Mouse (Mus musculus) stomach, embryonic 14.5 days (tissue): ENCODE data around the gene Nek10. TPM values are rescaled to one million over a fixed set of nuclear protein-coding genes. Genes with fewer than 3 reads are reported as not detected.
"Not testable (repeated sequence)": the region's sequence is repeated elsewhere in the genome, so short reads cannot be mapped to it uniquely, and the experiment has no call there.

Experiments used
- ATAC-seq: fragments of 200-750 bp; cut with Nextera tagmentation; 2 replicates; pipeline ENCODE4 v1.8.0; 2017; ENCODE audit warnings: low read depth, moderate TSS enrichment; ENCODE audit not compliant: insufficient number of reproducible peaks, insufficient read depth, low FRiP score
- H3K27ac ChIP-seq: fragments of 300-500 bp; sonication (generic); 2 replicates; pipeline ENCODE4 v1.5.1; 2014; ENCODE audit warnings: mild to moderate bottlenecking, low read length, moderate library complexity, mixed read lengths
- H3K27me3 ChIP-seq: fragments of 300-500 bp; sonication (generic); 2 replicates; pipeline ENCODE4 v1.6.1; 2014; ENCODE audit warnings: low read length, control low read depth, mixed read lengths; ENCODE audit not compliant: control insufficient read depth, insufficient read depth
- H3K36me3 ChIP-seq: fragments of 300-500 bp; sonication (generic); 2 replicates; pipeline ENCODE4 v1.6.1; 2014; ENCODE audit warnings: mild to moderate bottlenecking, control low read depth, low read length, moderate library complexity, mixed read lengths; ENCODE audit not compliant: control insufficient read depth, insufficient read depth
- H3K4me1 ChIP-seq: fragments of 300-500 bp; sonication (generic); 2 replicates; pipeline ENCODE4 v1.6.1; 2014; ENCODE audit warnings: low read length, control low read depth, mixed read lengths; ENCODE audit not compliant: control insufficient read depth, insufficient read depth
- H3K4me2 ChIP-seq: fragments of 300-500 bp; sonication (generic); replicated peaks from 2 replicates; pipeline ENCODE4 v1.6.1; 2014; ENCODE audit warnings: low read depth, low read length, control low read depth
- H3K4me3 ChIP-seq: fragments of 300-500 bp; sonication (generic); 2 replicates; pipeline ENCODE4 v1.5.1; 2014; ENCODE audit warnings: low read depth, low read length, control low read depth
- H3K9ac ChIP-seq: fragments of 300-500 bp; sonication (generic); replicated peaks from 2 replicates; pipeline ENCODE4 v1.6.1; 2014; ENCODE audit warnings: low read depth, mild to moderate bottlenecking, control low read depth, low read length, moderate library complexity, mixed read lengths
- H3K9me3 ChIP-seq: fragments of 300-500 bp; sonication (generic); 2 replicates; pipeline ENCODE4 v1.6.1; 2016; ENCODE audit warnings: low read depth, low read length, control low read depth; ENCODE audit not compliant: control insufficient read depth
- WGBS: fragments of 180-500 bp; shearing (Covaris S2); extraction: QIAGEN DNeasy Blood & Tissue Kit; methylation state at CpG from one replicate; pipeline ENCODE4 v1.1.7; 2014; 5-methylcytosine and 5-hydroxymethylcytosine counted together
- polyA plus RNA-seq: library from polyadenylated mRNA; unstranded; fragments of >200 nt; fragmentation: Nextera tagmentation; extraction: Ambion mirVana; gene quantifications from 2 replicates; pipeline ENCODE4 v1.2.1, GENCODE M21; 2014

Nek10 gene
- polyA plus RNA-seq, 1 experiment from 2014 or later, result 0.04 TPM

DNA sequence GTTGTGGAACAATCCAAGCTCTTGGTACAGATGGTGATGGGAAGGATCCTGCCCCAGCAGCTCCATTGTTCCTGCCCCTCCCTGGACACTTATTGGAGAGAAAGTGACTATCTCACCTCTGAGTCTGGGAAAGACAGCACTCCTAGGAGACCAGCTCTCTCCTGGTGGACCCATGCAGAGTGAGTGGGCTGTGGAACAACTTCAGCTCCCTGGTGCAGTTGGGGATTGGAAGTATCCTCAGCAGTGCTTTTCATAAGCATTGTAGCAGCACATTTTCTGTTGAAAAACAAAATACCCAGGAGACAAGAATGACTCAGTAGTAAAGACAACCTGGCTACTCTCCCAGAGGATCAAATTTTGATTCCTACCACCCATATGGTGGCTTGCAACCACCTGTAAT, 142.7 kb downstream of the Nek10 start:
- Histone ChIP-seq H3K27me3 (no peaks in the 10 kb centered on the region), H3K36me3 (no peaks in the 10 kb centered on the region), H3K27ac (no peak overlapping the region), H3K4me2 (no peak overlapping the region), H3K9me3 (no peaks in the 10 kb centered on the region), H3K4me1 (no peaks in the 10 kb centered on the region), H3K4me3 (no peak overlapping the region), H3K9ac (no peak overlapping the region)
- no peak for ATAC-seq

DNA sequence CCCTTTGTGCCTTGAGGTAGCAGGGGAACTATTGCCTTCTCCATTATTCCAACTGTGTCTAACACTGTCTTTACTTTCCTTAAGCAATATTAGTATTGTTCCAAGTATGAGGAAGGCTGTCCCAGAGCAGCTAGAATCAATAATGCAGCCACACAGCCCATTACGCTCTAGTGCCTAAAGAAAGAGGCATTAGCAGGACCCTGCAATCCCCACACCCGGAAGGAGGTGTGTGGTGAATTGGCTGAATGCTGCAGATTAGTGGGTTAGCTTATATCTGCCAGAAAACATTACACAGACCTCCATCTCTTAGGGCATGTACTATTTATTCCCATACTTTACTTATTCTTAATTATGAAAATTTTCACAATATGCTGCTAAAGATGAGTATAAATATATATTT, 145.8 kb downstream of the Nek10 start:
- 86% methylated on average over 2 of the region's 2 CpGs for WGBS

DNA sequence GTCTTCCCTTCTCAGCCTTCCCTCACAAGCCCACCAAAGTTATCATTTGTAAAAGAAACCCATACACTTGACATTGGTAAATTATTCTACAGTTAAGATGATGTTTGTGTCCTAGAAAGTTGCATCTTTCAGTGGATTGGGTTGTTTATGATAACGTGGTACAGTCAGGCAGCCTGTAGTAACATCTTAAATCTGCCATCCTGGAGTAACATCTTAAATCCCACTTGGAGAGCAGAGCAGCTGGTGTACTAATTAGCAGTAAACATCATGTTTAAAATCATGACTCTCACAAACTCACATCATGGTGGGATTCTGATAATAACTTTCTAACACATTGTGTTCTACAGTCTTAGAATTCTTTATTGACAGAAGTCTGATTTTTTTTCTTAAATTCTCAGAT, 148.6 kb downstream of the Nek10 start:
- Histone ChIP-seq H3K27ac (no peak overlapping the region), H3K36me3 (no peaks in the 10 kb centered on the region), H3K9me3 (no peaks in the 10 kb centered on the region), H3K9ac (no peak overlapping the region), H3K4me3 (no peak overlapping the region), H3K27me3 (no peaks in the 10 kb centered on the region), H3K4me1 (no peaks in the 10 kb centered on the region), H3K4me2 (no peak overlapping the region)
- WGBS, result 58% methylated on average over 1 of the region's 1 CpGs
- ATAC-seq, result no peak

More for the DNA sequence above, 145.8 kb downstream of the Nek10 start:
- Histone ChIP-seq H3K4me2 (no peak overlapping the region), H3K9ac (no peak overlapping the region), H3K27me3 (no peaks in the 10 kb centered on the region), H3K36me3 (no peaks in the 10 kb centered on the region), H3K9me3 (no peaks in the 10 kb centered on the region), H3K27ac (no peak overlapping the region), H3K4me3 (no peak overlapping the region), H3K4me1 (no peaks in the 10 kb centered on the region)
- ATAC-seq, result no peak

DNA sequence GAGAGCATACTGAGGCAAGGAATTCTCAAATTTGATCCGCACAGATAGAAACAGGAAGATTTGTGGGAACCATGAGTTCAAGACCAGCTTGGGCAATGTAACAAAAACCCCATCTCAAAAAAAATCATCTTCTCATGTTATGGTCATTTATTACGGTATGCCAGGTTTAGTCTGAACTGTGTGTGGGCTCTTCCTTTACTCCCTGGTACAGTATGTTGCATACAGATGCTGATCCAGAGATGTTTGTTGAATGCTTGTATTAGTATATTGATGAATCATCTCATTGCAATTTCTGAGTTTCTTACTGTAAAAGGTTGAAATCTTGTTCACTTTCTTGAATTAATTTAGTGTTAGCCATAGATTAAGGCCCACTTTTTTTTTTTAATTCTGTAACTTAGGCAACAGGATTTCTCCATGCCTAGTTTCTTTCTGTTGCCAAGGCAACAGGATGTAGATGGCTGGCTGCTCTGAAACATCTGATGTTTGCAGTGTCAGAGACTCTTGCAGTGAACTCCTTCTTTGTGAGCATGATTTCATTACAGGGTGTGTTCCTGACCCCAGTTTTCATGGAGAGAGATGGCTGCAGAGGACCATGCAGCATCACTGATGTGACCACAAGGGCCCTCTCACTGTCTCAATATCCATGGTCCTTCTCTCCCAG, 156.7 kb downstream of the Nek10 start:
- Histone ChIP-seq H3K9ac (no peak overlapping the region), H3K27me3 (no peaks in the 10 kb centered on the region), H3K9me3 (no peaks in the 10 kb centered on the region), H3K4me1 (no peaks in the 10 kb centered on the region), H3K36me3 (no peaks in the 10 kb centered on the region), H3K4me2 (no peak overlapping the region), H3K4me3 (no peak overlapping the region), H3K27ac (no peak overlapping the region)
- WGBS, result 89% methylated on average over 2 of the region's 2 CpGs
- ATAC-seq, result no peak

DNA sequence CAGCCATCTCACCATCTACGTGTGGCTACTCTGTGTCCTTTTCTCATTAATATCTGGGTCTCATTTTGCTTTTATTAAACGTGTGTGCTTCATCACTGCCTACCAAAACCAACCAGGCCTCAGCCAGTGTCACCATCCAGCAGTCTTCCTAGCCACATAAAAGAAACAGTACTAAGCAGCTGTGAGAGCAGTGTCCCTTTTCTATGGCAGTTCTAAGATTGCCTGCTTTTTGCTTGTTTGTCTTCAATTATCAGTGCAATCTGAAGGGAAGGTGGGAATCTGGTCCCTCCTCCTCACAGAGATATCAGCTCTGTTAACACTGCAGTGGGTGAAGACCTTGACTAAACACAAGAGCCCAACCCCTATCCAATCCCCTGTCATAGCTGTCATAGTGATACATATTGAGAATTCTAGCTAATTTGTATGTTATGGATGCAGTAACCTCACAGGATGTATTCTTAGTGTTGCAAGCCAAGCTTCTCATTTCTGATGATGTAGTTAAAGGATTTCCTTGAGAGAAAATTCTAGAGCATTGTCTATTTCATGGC, 157.3 kb downstream of the Nek10 start:
- H3K27ac ChIP-seq, result no peak overlapping the region
- 72% methylated on average over 2 of the region's 2 CpGs for WGBS

DNA sequence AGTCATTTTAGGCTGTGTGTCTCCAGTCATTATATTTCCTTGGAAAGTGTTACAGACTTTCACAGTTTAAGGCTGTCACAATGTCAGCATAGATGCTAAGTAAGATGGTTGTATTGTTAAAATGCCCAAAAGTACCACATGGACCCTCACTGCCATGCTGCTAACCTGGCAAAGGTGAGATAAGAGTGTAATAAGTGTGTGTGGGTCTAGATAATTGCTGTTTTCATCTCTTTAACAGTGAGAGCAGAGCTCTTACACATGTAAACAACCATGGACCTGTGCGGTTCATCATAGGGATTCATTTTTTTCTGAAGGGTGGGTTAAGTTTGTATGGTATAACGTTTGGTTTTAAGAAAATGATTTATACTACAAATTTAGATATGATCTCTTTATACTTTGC, 167.4 kb downstream of the Nek10 start:
- no peak overlapping the region for H3K4me3 ChIP-seq
- 67% methylated on average over 2 of the region's 2 CpGs for WGBS
- H3K36me3 ChIP-seq, result no peaks in the 10 kb centered on the region
- no peaks in the 10 kb centered on the region for H3K4me1 ChIP-seq
- no peak overlapping the region for H3K9ac ChIP-seq
- no peaks in the 10 kb centered on the region for H3K9me3 ChIP-seq
- no peak overlapping the region for H3K27ac ChIP-seq
- no peak for ATAC-seq
- no peak overlapping the region for H3K4me2 ChIP-seq
- H3K27me3 ChIP-seq, result no peaks in the 10 kb centered on the region

More for the DNA sequence above, 157.3 kb downstream of the Nek10 start:
- no peak overlapping the region for H3K9ac ChIP-seq
- H3K4me1 ChIP-seq, result no peaks in the 10 kb centered on the region
- ATAC-seq, result no peak
- H3K4me3 ChIP-seq, result no peak overlapping the region
- no peaks in the 10 kb centered on the region for H3K27me3 ChIP-seq
- H3K36me3 ChIP-seq, result no peaks in the 10 kb centered on the region
- no peaks in the 10 kb centered on the region for H3K9me3 ChIP-seq
- H3K4me2 ChIP-seq, result no peak overlapping the region

DNA sequence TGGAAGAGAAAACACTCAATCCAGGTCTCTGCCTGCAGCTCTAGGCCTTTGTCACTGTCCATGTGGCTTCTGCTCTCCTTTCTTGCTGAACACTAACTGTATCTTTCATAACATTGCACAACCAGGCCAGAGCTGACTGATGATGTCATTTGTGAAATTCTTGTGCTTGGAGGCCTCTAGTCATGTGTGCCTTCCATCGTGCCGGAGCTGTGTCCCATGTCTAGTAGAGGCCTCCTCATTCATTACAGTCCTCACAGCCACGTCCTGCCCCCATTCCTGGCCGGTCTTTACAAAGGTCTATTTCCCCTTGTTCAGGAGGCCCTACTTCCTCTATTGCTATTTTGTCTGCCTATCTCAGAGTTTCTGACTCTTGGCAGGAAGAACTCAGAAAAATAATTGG, 167.8 kb downstream of the Nek10 start:
- H3K4me3 ChIP-seq, result no peak overlapping the region
- no peak overlapping the region for H3K27ac ChIP-seq
- no peak for ATAC-seq
- 72% methylated on average over 4 of the region's 4 CpGs for WGBS
- H3K36me3 ChIP-seq, result no peaks in the 10 kb centered on the region
- no peak overlapping the region for H3K9ac ChIP-seq
- H3K27me3 ChIP-seq, result no peaks in the 10 kb centered on the region
- H3K9me3 ChIP-seq, result no peaks in the 10 kb centered on the region
- no peak overlapping the region for H3K4me2 ChIP-seq
- H3K4me1 ChIP-seq, result no peaks in the 10 kb centered on the region

DNA sequence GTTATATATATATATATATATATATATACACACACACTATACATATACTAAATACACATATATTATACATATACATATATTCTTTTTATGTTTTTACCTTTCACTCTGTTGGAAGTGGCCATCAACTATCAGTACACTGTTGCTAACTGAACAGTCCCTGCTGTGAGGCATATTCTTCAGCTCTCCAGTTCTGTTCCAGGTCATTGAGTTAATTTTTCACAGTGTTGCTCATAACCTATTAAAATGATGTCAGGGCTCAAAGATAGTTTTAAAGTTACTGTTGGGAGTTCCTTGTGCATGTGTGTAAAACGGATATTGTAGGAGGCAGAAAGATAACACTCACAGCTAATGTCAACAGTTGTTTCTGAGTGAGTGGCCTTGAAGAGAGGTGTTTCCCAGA, 170.9 kb downstream of the Nek10 start:
- Histone ChIP-seq H3K36me3 (no peaks in the 10 kb centered on the region), H3K4me3 (no peak overlapping the region), H3K9me3 (no peaks in the 10 kb centered on the region), H3K9ac (no peak overlapping the region), H3K27me3 (no peaks in the 10 kb centered on the region), H3K4me1 (no peaks in the 10 kb centered on the region), H3K4me2 (no peak overlapping the region), H3K27ac (no peak overlapping the region)
- WGBS, result 41% methylated on average over 1 of the region's 1 CpGs
- no peak for ATAC-seq

DNA sequence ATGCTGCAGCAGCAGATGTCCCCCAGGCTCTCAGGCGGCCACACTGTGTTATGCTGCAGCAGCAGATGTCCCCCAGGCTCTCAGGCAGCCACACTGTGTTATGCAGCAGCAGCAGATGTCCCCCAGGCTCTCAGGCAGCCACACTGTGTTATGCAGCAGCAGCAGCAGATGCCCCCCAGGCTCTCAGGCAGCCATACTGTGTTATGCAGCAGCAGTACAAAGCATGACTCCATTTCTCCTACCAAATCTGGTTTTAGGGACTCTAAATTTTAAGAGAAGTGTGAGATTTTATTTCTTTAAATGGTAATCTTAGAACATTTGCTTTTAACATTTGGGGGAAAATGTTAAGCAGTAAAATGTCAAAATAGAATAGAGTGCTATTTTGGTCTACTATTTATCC, 180.9 kb downstream of the Nek10 start:
- H3K36me3 ChIP-seq, ATAC-seq, H3K27me3 ChIP-seq, H3K4me2 ChIP-seq, H3K4me1 ChIP-seq, H3K9me3 ChIP-seq, H3K4me3 ChIP-seq, H3K9ac ChIP-seq, H3K27ac ChIP-seq: not testable (repeated sequence)
- 14% methylated on average over 1 of the region's 1 CpGs for WGBS
